Mouse (Mus musculus) left cerebral cortex, adult 8-10 months (tissue): ENCODE data around the gene 4930558C23Rik. TPM values are rescaled to one million over a fixed set of nuclear protein-coding genes. Genes with fewer than 3 reads are reported as not detected.
"Not testable (repeated sequence)": the region's sequence is repeated elsewhere in the genome, so short reads cannot be mapped to it uniquely, and the experiment has no call there.

Source experiments
- DNase-seq, 2 experiments: peaks; one replicate each; pipeline ENCODE4 v3.0.0; 2022; ENCODE audit warnings: low spot score in 2 of 2
- total RNA-seq, 4 experiments: library from RNA; stranded (reverse); gene quantifications; 2 replicates each; pipeline ENCODE4 v1.2.4; 2022

4930558C23Rik gene
- total RNA-seq: not detected

DNA sequence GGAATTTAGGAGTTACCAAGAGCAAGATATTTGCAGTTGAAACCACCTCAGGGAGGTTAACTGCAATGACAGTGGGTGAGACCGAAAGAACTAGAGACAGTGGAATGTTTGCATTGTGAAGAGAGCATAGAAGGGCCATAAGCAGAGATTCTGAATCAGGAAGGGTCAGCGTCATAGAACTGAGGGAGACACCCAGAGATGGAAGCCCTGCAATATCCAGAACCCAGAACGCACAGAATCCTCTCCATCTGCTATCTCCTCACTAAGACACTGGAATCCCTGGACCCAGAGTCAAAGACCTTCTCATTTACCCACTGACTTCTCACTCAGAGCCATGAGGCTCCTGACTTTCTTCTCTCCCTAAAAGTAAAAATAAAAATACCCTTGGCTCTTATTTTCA is at the start of gene 4930558C23Rik:
Gene 4930558C23Rik, minus strand, starts transcription at position 101 of the 400 bp plus-strand sequence.
- no peak for DNase-seq

DNA sequence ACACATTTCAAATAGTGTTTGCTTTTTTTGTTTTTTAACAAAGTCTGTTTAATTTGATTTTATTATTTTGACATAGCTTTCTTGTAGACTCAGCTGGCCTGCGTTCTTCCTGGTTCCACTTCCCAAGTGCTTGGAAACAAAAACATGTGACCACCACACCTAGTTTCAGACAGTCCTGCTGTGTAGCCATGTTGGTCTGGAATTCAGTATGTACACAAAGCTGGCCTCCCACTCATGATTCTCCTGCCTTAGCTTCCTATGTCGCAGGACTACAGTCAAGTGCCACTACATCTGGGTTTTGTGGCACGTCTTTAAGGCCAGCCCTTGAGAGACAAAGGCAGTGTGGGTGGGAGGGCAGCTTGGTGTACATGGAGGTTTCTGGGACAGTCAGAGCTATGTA is 48.3 kb upstream of the 4930558C23Rik start:
- DNase-seq: no peak

DNA sequence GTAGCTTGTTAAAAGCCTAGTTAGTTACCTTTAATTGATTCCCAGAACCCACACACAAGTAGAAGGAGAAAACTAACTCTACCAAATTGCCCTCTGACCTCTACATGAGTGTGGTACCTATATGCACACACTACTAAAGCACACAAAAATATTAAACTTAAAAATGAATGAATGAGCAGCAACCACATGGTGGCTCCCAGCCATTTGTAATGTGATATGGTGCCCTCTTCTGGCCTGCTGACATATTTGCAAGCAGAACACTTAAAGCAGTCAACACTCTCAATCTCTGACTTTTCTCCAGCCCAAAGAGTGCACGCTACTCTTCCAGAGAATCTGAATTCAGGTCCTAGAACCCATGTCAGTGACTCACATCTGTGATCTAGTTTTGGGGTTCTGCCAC is 47.8 kb upstream of the 4930558C23Rik start:
- DNase-seq: no peak

DNA sequence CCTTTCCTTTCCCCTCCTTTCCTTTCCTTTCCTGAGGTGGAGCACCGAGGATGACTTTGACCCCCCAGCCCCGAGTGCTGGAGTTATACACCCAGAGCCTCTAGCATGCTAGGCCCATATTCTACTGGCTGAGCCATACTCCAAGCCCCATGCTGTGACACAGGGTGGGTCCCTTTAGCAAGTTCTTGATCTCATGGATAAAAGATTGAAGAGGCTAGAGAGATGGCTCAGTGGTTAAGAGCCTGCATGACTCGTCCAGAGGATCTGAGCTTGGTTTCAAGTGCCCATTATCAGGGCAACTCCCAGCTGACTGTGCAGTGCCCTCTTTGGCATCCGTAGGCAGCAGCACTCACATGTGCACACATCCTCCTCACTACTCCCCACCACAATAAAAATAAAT is 42.7 kb upstream of the 4930558C23Rik start:
- DNase-seq: no peak

DNA sequence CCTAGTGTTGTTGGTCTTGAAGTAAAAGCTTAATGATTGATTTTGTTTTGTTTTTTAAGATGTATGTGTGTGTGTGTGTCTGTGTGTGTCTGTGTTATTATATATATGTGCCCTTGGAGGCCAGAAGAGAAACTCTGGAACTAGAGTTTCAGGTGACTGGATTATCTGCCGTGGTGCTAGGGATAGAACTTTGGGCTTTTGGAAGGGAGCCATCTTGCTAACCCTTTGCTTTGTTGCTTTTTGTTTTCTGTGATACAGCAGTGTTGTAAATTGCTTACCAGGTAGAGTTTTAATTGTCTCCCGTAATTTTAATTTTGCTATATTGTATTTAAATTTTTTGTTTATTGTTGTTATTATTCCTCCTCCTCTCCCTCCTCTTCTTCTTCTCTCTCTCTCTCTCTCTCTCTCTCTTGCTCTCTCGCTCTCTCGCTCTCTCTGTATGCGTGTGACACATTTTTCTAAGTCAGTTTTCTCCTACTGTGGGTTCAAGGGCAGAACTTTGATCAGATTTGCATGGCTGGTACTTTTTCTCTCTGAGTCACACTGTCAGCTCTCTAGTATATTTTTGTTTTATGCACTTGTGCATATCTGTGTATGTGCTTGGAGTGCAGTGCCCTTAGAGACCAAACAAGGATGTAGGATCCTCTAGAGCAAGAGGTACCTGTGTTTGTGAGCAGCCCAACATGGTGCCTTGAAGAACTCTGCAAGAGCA is 39.9 kb upstream of the 4930558C23Rik start:
- DNase-seq: no peak

DNA sequence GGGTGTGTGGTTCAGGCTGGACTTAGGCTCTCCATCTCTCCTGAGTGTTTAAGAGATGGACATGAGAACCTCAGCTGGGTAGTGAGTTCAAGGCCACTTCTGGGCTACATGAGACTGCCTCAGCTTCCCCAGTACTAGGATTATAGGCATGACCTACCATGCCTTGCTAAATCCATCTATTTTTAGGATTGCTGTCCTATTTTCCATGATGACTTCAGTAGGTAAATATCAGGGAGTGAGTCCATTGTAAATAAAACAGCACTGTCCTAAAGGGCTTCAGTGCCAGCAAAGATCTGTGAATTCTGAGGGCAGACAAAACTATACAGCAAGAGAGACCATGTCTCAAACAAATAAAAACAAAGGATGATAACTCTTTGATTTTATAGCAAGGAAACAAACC is 37.0 kb upstream of the 4930558C23Rik start:
- DNase-seq: no peak

DNA sequence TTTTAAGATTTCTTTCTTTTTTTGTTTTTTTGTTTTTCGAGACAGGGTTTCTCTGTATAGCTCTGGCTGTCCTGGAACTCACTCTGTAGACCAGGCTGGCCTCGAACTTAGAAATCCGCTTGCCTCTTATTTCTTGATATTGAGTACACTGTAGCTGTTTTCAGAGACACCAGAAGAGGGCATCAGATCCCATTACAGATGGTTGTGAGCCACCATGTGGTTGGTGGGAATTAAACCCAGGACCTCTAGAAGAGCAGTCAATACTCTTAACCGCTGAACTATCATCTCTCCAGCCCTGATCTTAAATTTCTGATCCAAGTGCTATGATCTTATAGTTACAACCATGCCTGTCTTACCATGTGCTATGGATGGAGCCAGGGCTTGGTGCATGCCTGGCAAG is 36.0 kb upstream of the 4930558C23Rik start:
- DNase-seq: not testable (repeated sequence)

DNA sequence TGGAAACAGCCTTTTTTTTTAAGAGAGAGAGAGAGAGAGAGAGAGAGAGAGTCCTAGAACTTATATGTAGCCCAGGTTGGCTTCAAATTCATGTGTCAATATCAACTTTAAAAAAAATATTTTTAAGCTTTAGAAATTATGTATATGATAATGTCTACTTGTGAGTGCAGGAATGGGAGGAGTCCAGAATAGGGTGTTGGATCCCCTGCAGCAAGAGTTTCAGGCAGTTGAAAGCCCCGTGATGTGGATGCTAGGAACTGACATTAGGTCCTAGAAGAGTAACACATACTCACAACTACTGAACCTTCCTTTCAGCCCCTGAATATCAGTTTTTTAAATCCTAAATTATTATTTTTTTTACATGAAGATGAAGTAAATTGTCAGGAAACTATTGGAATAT is 32.9 kb upstream of the 4930558C23Rik start:
- no peak for DNase-seq

DNA sequence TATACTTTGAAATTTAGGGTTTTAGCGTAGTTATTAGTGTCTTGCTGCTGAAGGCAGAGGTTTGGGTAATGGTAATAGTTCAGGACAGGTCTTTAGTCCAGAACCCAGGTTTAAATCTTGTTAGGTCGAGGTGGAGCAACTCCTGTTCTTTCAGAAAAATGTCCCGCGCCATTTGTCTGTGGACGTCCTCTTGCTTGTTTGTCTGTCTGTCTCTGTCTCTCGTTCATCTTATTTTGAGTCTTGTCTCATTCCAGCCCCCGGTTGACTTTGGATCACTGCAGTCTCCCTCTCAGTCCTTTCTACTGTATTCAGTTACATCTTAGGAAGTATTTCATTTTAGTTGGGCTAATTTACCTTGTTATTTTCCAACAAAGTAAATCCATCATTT is 32.3 kb upstream of the 4930558C23Rik start:
- no peak for DNase-seq

DNA sequence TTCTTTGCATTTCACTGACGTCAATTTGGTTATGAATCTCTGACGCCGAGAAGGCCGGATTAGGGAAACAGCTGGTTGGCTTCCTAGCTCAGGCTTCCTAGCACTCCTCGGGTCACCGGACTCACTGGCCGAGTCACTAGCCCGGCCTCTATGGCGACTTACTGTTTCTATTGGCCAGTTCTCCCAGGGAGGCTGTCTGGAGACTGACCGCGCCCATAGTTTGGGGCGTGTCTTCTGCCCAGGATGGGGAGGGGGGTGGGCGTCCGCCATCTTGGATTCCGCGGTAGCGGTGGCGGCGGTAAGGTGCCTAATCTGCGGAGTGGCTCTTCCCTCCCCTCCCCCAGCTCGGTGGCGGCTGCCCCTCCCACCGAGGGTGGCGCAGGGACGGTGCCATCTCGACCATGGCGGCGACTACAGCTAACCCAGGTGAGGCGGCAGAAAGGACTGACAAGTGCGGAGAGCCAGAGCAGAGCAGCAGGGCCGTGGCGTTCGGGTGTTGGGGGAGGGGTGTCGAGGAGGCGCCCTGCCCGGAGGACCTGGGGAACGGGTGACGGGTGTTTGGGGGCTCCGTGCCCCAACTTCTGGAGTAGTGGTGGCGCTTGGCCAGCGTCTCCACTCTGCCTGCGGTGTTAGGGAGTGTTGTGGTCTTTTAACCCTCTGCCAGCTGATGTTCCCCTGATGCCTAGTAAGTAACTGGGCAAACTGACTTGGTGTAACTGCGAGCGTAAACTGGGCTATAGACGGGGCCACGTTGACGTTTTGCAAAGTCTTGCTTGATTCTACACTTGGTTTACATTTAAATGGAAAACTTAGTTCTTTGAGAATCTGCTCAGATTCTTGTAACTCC is 31.7 kb upstream of the 4930558C23Rik start, which contains the start of gene Arnt:
Gene Arnt, plus strand, starts transcription at position 253 of the 847 bp plus-strand sequence.
- DNase-seq: peak; percentile 72 to 93

DNA sequence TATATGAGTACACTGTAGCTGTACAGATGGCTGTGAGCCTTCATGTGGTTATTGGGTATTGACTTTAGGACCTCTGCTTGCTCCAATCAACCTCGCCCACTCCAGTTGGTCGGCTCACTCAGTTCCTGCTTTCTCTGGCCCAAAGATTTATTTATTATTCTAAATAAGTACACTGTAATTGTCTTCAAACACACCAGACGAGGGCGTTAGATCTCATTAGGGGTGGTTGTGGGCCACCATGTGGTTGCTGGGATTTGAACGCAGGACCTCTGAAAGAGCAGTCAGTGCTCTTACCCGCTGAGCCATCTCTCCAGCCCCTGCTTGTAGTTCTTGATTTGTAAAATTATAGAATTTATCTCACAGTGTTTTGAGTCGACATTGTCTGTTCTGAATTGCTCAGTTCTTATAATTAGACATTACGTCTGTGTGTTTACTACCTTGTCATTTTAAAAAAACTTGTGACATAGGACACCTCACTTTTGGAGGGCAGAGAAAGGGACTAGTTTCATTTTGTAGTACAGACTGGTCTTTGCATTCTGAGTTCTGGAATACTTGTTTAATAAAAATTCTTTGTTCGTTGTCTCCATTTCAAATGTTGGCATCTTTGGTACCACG is 30.8 kb upstream of the 4930558C23Rik start:
- DNase-seq: no peak

DNA sequence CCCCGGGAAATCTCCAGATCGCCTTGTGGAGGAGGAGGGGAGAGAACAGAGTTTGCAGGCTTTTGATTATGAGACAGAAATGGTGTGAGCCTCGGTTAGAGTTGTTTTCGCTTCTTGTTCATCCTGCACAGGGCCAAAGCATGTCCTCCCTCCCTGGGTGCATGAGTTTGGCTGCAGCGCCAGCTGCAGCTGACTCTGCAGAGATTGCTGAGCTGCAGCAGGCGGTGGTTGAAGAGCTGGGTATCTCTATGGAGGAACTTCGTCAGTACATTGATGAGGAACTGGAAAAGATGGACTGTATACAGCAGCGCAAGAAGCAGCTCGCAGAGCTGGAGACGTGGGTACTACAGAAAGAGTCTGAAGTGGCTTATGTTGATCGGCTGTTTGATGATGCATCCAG is 25.8 kb upstream of the 4930558C23Rik start:
- DNase-seq: not testable (repeated sequence)

DNA sequence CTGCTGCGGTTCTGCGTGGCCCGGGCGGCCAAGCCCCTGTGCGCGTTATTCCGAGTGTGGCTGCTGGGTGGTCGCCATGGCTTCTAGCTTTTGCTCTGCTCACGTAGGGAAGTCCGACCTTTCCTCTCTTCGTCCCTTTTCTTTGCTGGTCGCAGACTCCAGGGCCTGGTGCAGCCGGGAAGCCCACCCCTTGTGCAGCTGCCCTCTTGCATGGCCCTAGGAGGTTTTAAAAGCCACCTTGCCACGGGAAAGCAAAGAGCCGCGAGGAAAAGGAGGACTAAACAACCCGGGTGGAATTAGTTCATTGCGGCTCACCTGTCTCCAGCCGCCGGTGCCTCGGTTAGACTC is 25.2 kb upstream of the 4930558C23Rik start:
- peak in 1 of 2 experiments; percentile 16 for DNase-seq

DNA sequence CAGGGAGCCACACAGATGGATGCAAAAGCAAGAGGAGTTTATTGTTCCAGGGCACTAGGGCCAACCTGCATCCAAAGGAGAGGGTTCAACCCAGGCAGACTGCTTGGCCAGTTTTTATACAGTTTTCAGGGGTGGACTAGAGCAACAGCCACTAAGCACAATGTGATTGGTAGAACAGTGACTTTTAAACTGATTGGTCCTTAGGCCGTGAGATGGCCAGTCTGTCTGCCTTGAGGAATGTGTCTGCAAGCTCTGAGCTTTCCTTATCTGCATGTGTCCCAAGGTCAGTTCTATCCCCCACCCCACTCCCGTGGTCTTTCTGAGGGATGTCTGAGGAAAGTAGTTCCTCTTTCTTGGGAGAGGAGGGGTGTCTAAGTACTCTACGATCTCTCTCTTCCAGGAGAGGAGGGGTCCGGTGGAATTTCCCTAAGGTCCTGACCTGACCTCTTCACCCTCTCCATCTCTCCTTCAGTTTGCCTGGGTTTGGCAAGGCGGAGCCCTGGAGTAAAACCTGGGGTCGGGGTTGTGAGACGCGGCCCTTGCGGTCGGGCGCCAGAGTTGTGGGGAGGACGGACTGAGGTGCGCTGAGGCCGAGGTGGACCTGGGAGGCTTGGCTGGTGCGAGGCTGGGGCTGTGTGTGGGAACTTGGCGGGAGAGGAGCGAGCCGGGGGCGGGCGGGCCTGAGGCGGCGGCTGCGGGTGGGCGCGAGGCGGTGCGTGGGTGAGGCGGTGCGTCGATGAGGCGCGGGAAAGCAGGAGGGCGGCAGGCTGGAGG is 24.7 kb upstream of the 4930558C23Rik start:
- not testable (repeated sequence) for DNase-seq

DNA sequence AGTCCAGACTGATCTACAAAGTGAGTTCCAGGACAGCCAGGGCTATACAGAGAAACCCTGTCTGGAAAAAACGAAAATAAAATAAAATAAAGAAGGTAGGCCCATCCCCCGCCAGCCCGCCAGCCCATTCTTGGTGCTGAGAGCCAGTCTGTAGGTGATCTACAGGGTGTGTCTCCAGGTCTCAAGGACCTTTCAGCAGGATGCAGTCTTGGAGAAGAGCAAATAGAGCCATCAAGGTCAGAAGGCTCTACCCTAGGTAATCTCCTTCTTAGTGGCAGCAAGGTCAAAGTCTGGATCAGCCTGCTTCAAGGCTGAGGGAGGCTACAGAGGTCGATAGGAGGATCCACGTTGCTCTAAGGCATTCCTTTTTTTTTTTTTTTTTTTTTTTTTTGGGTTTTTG is 23.8 kb upstream of the 4930558C23Rik start:
- DNase-seq: not testable (repeated sequence)

DNA sequence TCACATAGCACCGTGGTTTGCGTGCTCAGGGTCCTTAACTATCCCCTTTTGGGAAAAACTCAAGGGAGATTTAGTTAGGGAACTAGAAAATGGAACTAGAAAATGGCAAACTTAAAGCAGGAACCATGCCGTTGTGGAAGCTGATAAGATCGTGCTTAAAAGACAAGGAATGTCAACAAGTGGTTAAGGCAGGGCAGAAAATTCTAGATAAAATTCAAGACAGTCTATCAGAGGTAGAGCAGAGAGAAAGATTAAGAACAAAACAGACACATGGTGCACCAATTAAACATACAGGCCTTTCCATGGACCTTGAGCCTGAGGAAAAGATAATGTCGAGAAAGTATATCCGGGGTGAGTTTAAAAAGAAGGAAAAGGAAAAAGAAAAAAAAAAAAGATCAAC is 15.2 kb upstream of the 4930558C23Rik start:
- no peak for DNase-seq

DNA sequence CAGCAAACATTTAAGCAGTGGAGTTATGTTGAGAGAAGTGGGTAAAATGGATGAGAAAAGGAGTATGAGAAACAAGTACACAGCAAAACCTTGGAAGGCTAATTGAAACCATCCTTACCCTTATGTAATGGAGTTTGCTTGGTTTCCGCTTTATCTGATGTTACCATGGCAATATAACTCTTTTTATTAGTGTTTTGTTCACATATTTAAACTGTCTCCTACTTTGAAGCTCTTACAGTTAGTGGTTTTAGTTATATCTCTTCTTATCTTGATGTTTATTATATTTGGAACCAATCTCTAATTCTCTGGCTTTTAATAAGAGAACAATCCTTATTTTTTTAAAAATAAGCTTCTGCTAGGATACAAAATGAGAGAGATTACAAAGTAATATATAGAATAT is 9.6 kb upstream of the 4930558C23Rik start:
- no peak for DNase-seq

DNA sequence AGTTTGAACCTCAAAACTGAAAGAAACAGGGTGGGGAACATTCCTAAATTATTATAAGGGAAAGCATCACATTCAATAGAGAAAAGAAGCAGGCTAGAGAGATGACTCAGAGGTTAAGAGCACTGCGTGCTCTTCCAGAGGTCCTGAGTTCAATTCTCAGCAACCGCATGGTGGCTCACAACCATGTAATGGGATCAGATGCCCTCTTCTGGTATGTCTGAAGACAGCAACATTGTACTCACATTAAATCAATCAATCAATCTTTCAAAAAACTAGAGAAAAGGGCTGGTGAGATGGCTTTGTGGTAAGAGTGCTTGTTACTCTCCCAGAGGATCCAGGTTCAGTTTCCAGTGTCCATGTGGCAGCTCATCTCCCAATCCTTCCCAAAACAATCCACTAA is 6.2 kb upstream of the 4930558C23Rik start:
- no peak for DNase-seq

DNA sequence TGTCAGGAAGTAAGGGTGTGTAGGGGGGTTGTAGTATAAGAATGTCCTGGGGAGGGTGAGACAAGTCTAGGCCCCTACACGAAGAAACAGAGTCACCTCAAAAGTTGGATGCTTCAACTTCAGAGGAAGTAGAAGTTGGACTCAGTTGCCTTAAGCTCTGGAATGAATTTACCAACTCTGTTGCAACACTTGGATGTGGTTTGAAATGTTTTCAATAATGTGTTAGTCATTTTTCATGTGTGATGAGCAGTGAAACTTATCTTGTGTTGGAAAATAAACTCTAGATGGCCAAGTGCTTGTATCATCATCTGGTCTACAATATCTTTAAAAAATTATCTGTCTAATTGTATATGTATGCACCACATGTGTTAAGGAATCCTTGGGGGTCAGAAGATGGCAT is 5.1 kb upstream of the 4930558C23Rik start:
- no peak for DNase-seq

DNA sequence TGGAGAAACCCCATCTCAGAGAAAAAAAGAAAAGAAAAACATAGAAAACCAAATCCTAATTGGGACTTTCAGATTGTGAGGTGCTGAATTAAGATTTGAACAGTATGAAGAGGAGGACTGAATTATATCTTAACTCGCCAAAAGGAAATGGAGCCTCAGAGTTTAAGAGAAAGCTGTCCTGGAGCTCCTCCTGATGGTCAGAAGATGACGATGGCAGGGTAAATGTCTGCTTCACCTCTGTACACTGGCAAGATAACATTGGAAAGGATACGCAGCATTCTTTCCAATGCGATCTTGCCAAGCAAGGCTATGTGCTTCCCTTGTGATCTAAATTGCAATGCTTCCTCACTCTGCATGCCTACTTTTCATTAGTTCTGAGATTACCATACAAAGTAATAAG is 8.3 kb downstream of the 4930558C23Rik start:
- DNase-seq: no peak

DNA sequence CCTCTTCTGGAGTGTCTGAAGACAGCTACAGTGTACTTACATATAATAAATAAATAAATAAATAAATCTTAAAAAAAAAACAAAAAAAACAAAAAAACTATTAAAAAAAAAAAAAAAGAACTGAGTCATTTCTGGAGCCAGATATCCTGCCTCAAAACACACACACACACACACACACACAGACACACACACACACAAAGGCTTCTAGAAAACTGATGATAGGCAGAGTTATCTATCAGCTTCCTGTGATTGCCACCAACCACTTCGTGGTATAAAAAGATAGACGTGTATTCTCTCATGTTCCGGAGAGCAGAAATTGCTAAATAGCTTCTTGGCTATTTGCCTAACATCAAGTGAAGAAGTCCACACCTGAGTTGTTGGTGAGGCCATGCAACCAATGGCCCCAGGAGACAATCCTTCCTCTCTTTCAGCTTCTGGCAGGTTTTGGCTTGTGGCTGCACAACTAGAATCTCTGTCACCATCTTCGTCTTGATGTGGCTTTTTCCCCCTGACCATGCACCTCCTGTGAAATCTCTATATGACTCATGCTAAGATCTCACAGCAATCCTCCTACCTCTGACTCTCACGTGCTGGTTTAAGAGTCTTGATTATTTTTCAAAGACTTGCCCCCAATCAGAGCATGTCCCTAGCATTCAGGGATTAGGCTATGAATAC is 17.1 kb downstream of the 4930558C23Rik start:
- no peak for DNase-seq
